Mouse (Mus musculus): Measurements from ENCODE around the gene Gm26620. TPM values are rescaled to one million over a fixed set of nuclear protein-coding genes. Genes with fewer than 3 reads are reported as not detected.
A peak's percentile ranks its signal among the peaks of the same experiment; 100 is the strongest.

The Gm26620 gene
- polyA plus RNA-seq, 1 experiment: 0.67 TPM

- TF ChIP-seq POLR2A (IDR thresholded peaks at IDR 0.05; ENCODE audit: borderline replicate concordance, extremely low read depth, insufficient read depth, insufficient read length, poor library complexity, severe bottlenecking) (no peak), CTCF (IDR thresholded peaks at IDR 0.05; ENCODE audit: borderline replicate concordance, extremely low read depth, insufficient read depth, insufficient read length) (no peak)
- no peak for DNase-seq (ENCODE audit: low read depth)
These were observed 23.0 kb upstream of the Gm26620 start for GRCm38 (mm10) chr1:170861671-170862434.

- no peak for DNase-seq (ENCODE audit: low read depth)
- TF ChIP-seq CTCF (IDR thresholded peaks at IDR 0.05; ENCODE audit: borderline replicate concordance, extremely low read depth, insufficient read depth, insufficient read length) (no peak), POLR2A (IDR thresholded peaks at IDR 0.05; ENCODE audit: borderline replicate concordance, extremely low read depth, insufficient read depth, insufficient read length, poor library complexity, severe bottlenecking) (no peak)
These were observed 22.5 kb upstream of the Gm26620 start for GRCm38 (mm10) chr1:170862435-170862717.

GRCm38 (mm10) chr1:170863033-170863432, 21.8 kb upstream of the Gm26620 start:
- TF ChIP-seq POLR2A (IDR thresholded peaks at IDR 0.05; ENCODE audit: borderline replicate concordance, extremely low read depth, insufficient read depth, insufficient read length, poor library complexity, severe bottlenecking) (no peak), CTCF (IDR thresholded peaks at IDR 0.05; ENCODE audit: borderline replicate concordance, extremely low read depth, insufficient read depth, insufficient read length) (no peak)

DNA sequence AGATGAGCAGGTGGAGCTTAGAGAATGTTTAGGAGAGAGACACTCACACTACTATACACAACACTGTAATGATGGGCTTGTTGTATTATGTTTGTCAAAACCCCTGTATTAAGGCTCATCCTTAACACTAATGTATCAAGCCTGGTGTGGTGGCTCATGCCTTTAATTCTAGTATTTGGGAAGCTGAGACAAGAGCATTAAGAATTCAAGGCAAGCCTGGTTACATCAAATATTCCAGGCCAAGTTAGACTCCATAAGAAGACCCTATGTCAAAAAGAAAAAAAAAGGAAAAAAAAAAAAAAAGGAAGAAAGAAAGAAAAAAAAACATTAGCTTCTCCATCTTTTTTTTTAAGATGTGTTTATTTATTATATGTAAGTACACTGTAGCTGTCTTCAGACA, 20.6 kb upstream of the Gm26620 start:
- TF ChIP-seq CTCF (IDR thresholded peaks at IDR 0.05; ENCODE audit: borderline replicate concordance, extremely low read depth, insufficient read depth, insufficient read length) (no peak), POLR2A (IDR thresholded peaks at IDR 0.05; ENCODE audit: borderline replicate concordance, extremely low read depth, insufficient read depth, insufficient read length, poor library complexity, severe bottlenecking) (no peak)

More at GRCm38 (mm10) chr1:170863033-170863432, 21.8 kb upstream of the Gm26620 start:
- DNase-seq (ENCODE audit: low read depth): no peak

GRCm38 (mm10) chr1:170864754-170865153, 20.1 kb upstream of the Gm26620 start:
- DNase-seq (ENCODE audit: low read depth): no peak
- TF ChIP-seq POLR2A (IDR thresholded peaks at IDR 0.05; ENCODE audit: borderline replicate concordance, extremely low read depth, insufficient read depth, insufficient read length, poor library complexity, severe bottlenecking) (no peak), CTCF (IDR thresholded peaks at IDR 0.05; ENCODE audit: borderline replicate concordance, extremely low read depth, insufficient read depth, insufficient read length) (no peak)

More for the DNA sequence above, 20.6 kb upstream of the Gm26620 start:
- DNase-seq (ENCODE audit: low read depth): no peak

GRCm38 (mm10) chr1:170865406-170865805, 19.5 kb upstream of the Gm26620 start:
- no peak for DNase-seq (ENCODE audit: low read depth)
- TF ChIP-seq POLR2A (IDR thresholded peaks at IDR 0.05; ENCODE audit: borderline replicate concordance, extremely low read depth, insufficient read depth, insufficient read length, poor library complexity, severe bottlenecking): no peak
- TF ChIP-seq CTCF (IDR thresholded peaks at IDR 0.05; ENCODE audit: borderline replicate concordance, extremely low read depth, insufficient read depth, insufficient read length): no peak

- TF ChIP-seq POLR2A (IDR thresholded peaks at IDR 0.05; ENCODE audit: borderline replicate concordance, extremely low read depth, insufficient read depth, insufficient read length, poor library complexity, severe bottlenecking): no peak
- TF ChIP-seq CTCF (IDR thresholded peaks at IDR 0.05; ENCODE audit: borderline replicate concordance, extremely low read depth, insufficient read depth, insufficient read length): no peak
- DNase-seq (ENCODE audit: low read depth): no peak
These were observed 17.7 kb upstream of the Gm26620 start for GRCm38 (mm10) chr1:170866992-170867690.

DNA sequence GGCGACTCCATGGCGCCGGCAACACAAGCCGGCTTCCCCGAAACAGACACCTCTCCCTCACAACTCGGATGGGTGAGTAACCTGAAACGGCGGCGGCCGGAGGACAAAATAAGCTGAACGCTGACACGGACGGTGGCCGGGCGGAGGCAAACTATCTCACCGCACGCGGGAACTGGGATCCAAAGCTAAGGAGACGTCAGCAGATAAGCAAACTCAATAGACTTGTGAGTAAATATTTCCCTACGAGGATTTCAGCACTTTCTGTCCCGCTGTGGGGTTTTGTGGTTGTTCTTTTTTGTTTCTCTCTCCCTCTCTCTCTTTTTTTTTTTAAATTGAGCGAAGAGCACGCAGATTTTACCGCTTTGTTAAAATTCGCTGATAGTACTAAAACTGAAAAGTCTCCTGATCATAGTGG, 17.2 kb upstream of the Gm26620 start, which contains the start of gene Atf6:
TSS of gene Atf6 (minus strand) at position 81 of the 415 bp plus-strand sequence.
- DNase-seq (ENCODE audit: low read depth): peak; percentile 97

DNA sequence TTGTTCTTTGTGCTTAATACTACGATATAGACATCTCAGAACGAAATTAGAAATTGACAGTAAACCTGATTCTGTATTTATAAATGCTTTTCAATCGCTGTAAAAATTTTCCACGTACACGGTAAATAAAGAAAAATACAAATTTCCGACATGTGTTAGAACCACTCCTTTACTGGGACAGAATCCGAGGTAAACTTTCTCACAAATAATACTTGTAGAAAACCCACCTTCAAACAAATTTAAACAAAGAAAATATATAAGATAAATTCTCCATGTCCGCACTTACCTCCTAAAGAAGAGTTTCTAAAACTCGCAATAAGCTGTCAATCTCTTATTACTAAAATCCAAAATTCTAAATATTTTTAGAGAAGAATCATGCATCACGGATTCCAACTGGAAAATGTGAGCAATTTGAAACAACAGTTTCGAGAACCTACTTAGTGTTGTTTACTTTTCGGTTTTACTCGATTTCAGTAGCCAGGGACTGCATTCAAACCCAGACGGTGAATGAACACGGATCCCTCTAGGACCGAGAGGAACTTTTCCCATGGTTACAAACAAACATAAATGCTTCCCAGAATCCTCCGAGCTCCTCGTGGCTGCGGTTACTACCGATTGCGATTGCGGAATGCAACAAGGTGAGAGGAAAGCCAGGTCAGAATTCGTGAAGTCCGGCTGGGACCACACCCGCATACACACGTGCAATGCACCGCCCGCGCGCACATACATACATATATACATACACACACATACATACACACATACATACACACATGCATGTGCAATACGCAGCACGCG, 16.6 kb upstream of the Gm26620 start:
- no peak for TF ChIP-seq CTCF (IDR thresholded peaks at IDR 0.05; ENCODE audit: borderline replicate concordance, extremely low read depth, insufficient read depth, insufficient read length)
- no peak for TF ChIP-seq POLR2A (IDR thresholded peaks at IDR 0.05; ENCODE audit: borderline replicate concordance, extremely low read depth, insufficient read depth, insufficient read length, poor library complexity, severe bottlenecking)

More for the DNA sequence above, 17.2 kb upstream of the Gm26620 start, which contains the start of gene Atf6:
- TF ChIP-seq POLR2A (IDR thresholded peaks at IDR 0.05; ENCODE audit: borderline replicate concordance, extremely low read depth, insufficient read depth, insufficient read length, poor library complexity, severe bottlenecking) (peak; percentile 52; the same call in 1 of the 2 replicates), CTCF (IDR thresholded peaks at IDR 0.05; ENCODE audit: borderline replicate concordance, extremely low read depth, insufficient read depth, insufficient read length) (no peak)

GRCm38 (mm10) chr1:170868905-170869283, 16.0 kb upstream of the Gm26620 start:
- TF ChIP-seq POLR2A (IDR thresholded peaks at IDR 0.05; ENCODE audit: borderline replicate concordance, extremely low read depth, insufficient read depth, insufficient read length, poor library complexity, severe bottlenecking) (no peak), CTCF (IDR thresholded peaks at IDR 0.05; ENCODE audit: borderline replicate concordance, extremely low read depth, insufficient read depth, insufficient read length) (no peak)
- no peak for DNase-seq (ENCODE audit: low read depth)

More for the DNA sequence above, 16.6 kb upstream of the Gm26620 start:
- DNase-seq (ENCODE audit: low read depth): peak; percentile 96

DNA sequence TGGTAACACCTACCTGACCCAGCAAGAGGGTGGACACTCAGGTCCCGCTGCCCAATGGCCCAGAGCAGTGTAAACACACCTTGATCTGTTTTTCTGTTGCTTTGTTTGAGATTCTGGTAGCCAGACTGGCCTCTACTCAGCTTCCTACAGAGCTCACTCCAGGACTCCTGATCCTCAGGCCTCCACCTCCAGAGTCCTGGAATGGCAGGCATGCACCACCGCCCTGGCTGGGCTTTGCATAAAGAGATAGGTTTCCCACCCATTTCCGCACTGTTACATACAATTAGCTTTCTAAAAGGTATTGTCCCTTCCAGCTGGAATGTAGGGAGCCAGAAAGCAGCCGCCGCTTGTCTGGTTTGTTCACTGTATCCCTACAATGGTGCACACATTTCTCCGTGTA, 13.5 kb upstream of the Gm26620 start:
- DNase-seq (ENCODE audit: low read depth): no peak
- no peak for TF ChIP-seq POLR2A (IDR thresholded peaks at IDR 0.05; ENCODE audit: borderline replicate concordance, extremely low read depth, insufficient read depth, insufficient read length, poor library complexity, severe bottlenecking)
- TF ChIP-seq CTCF (IDR thresholded peaks at IDR 0.05; ENCODE audit: borderline replicate concordance, extremely low read depth, insufficient read depth, insufficient read length): no peak

All from brain, embryonic 14.5 days (tissue).